Mouse (Mus musculus) forebrain, embryonic 16.5 days (tissue): ENCODE measurements around the gene Scgb1c1. TPM values are rescaled to one million over a fixed set of nuclear protein-coding genes. Genes with fewer than 3 reads are reported as not detected.

Experiments
- ATAC-seq: fragments of 200-750 bp; cut with Nextera tagmentation; 2 replicates; pipeline ENCODE4 v1.8.0; 2017; ENCODE audit warnings: mild to moderate bottlenecking, moderate library complexity
- H3K27ac ChIP-seq: fragments of 300-500 bp; sonication (generic); 2 replicates; pipeline ENCODE4 v1.5.1; 2014; ENCODE audit warnings: low read length, control low read depth
- H3K27me3 ChIP-seq: fragments of 300-500 bp; sonication (generic); replicated peaks from 2 replicates; pipeline ENCODE4 v1.6.1; 2014; ENCODE audit warnings: low read length; ENCODE audit not compliant: control insufficient read depth, insufficient read depth
- H3K36me3 ChIP-seq: fragments of 300-500 bp; sonication (generic); 2 replicates; pipeline ENCODE4 v1.6.1; 2014; ENCODE audit not compliant: control insufficient read depth, insufficient read depth
- H3K4me1 ChIP-seq: fragments of 300-500 bp; sonication (generic); replicated peaks from 2 replicates; pipeline ENCODE4 v1.6.1; 2014; ENCODE audit warnings: low read length; ENCODE audit not compliant: control insufficient read depth, insufficient read depth
- H3K4me2 ChIP-seq: fragments of 300-500 bp; sonication (generic); 2 replicates; pipeline ENCODE4 v1.6.1; 2014; ENCODE audit warnings: mild to moderate bottlenecking, low read length, control low read depth
- H3K4me3 ChIP-seq: fragments of 300-500 bp; sonication (generic); replicated peaks from 2 replicates; pipeline ENCODE4 v1.5.1; 2014; ENCODE audit warnings: mild to moderate bottlenecking, low read length, control low read depth
- H3K9ac ChIP-seq: fragments of 300-500 bp; sonication (generic); replicated peaks from 2 replicates; pipeline ENCODE4 v1.6.1; 2014; ENCODE audit warnings: low read depth, low read length, control low read depth
- H3K9me3 ChIP-seq: fragments of 300-500 bp; sonication (generic); 2 replicates; pipeline ENCODE4 v1.6.1; 2016; ENCODE audit warnings: low read length; ENCODE audit not compliant: control insufficient read depth
- WGBS: fragments of 180-500 bp; shearing (Covaris S2); extraction: QIAGEN DNeasy Blood & Tissue Kit; methylation state at CpG from one replicate; pipeline ENCODE4 v1.1.7; 2014; 5-methylcytosine and 5-hydroxymethylcytosine counted together
- polyA plus RNA-seq: library from polyadenylated mRNA; unstranded; fragments of >200 nt; fragmentation: Nextera tagmentation; extraction: Ambion mirVana; gene quantifications from 2 replicates; pipeline ENCODE4 v1.2.1, GENCODE M21; 2015

Scgb1c1 gene
- polyA plus RNA-seq, 1 experiment from 2014 or later: not detected

- H3K27ac ChIP-seq: no peak overlapping the region
- H3K4me3 ChIP-seq: no peak overlapping the region
- no peak overlapping the region for H3K4me2 ChIP-seq
- ATAC-seq: no peak
- H3K4me1 ChIP-seq: peaks cover 13% of the 10 kb centered on the region
- WGBS: 92% methylated on average over 4 of the region's 4 CpGs
- no peaks in the 10 kb centered on the region for H3K27me3 ChIP-seq
- H3K36me3 ChIP-seq: peaks cover 18% of the 10 kb centered on the region
- no peak overlapping the region for H3K9ac ChIP-seq
- H3K9me3 ChIP-seq: no peaks in the 10 kb centered on the region
These were observed 6.6 kb downstream of the Scgb1c1 start for GRCm38 (mm10) chr7:140851916-140852315.

GRCm38 (mm10) chr7:140853386-140853785 lies 8.0 kb downstream of the Scgb1c1 start:
- H3K4me1 ChIP-seq: peaks cover 17% of the 10 kb centered on the region
- H3K36me3 ChIP-seq: peaks cover 18% of the 10 kb centered on the region
- no peaks in the 10 kb centered on the region for H3K27me3 ChIP-seq
- H3K4me3 ChIP-seq: no peak overlapping the region
- H3K27ac ChIP-seq: no peak overlapping the region
- no peak for ATAC-seq
- no peak overlapping the region for H3K9ac ChIP-seq
- H3K4me2 ChIP-seq: no peak overlapping the region
- 86% methylated on average over 9 of the region's 9 CpGs for whole genome bisulfite sequencing
- no peaks in the 10 kb centered on the region for H3K9me3 ChIP-seq

GRCm38 (mm10) chr7:140854483-140854882 lies 9.1 kb downstream of the Scgb1c1 start:
- Histone ChIP-seq H3K9me3 (no peaks in the 10 kb centered on the region), H3K27ac (no peak overlapping the region), H3K36me3 (peaks cover 18% of the 10 kb centered on the region), H3K27me3 (no peaks in the 10 kb centered on the region), H3K4me2 (no peak overlapping the region), H3K4me3 (no peak overlapping the region), H3K9ac (no peak overlapping the region), H3K4me1 (peaks cover 28% of the 10 kb centered on the region)
- WGBS: 94% methylated on average over 18 of the region's 18 CpGs
- no peak for ATAC-seq

GRCm38 (mm10) chr7:140855181-140855580 lies 9.8 kb downstream of the Scgb1c1 start:
- peaks cover 22% of the 10 kb centered on the region for H3K36me3 ChIP-seq
- peaks cover 31% of the 10 kb centered on the region for H3K4me1 ChIP-seq
- no peak for ATAC-seq
- H3K27me3 ChIP-seq: no peaks in the 10 kb centered on the region
- H3K9ac ChIP-seq: peak overlapping the region; percentile 88
- 78% methylated on average over 9 of the region's 9 CpGs for WGBS
- H3K4me3 ChIP-seq: peak overlapping the region; percentile 87
- peak overlapping the region; percentile 95 for H3K4me2 ChIP-seq
- H3K27ac ChIP-seq: no peak overlapping the region
- H3K9me3 ChIP-seq: no peaks in the 10 kb centered on the region

GRCm38 (mm10) chr7:140855860-140856784 lies 10.8 kb downstream of the Scgb1c1 start, which contains the start of gene Gm45785:
Gene Gm45785 (minus strand): TSS chr7:140856331.
- Histone ChIP-seq H3K27ac (peak within 1 kb of the TSS; percentile 93), H3K9me3 (no peaks in the 10 kb centered on the region), H3K4me1 (peaks cover 31% of the 10 kb centered on the region), H3K9ac (peak within 1 kb of the TSS; percentile 88), H3K36me3 (peaks cover 27% of the 10 kb centered on the region), H3K4me3 (peak within 1 kb of the TSS; percentile 87), H3K27me3 (no peaks in the 10 kb centered on the region), H3K4me2 (peak within 1 kb of the TSS; percentile 95)
- WGBS: 1% methylated on average over 51 of the region's 51 CpGs
- ATAC-seq: peak; percentile 77

- H3K36me3 ChIP-seq: peaks cover 30% of the 10 kb centered on the region
- ATAC-seq: peak; percentile 82
- peak within 1 kb of the TSS; percentile 95 for H3K4me2 ChIP-seq
- peaks cover 31% of the 10 kb centered on the region for H3K4me1 ChIP-seq
- H3K9ac ChIP-seq: peak within 1 kb of the TSS; percentile 88
- H3K27me3 ChIP-seq: no peaks in the 10 kb centered on the region
- under 1% methylated on average over 49 of the region's 50 CpGs for WGBS
- peak within 1 kb of the TSS; percentile 87 for H3K4me3 ChIP-seq
- no peaks in the 10 kb centered on the region for H3K9me3 ChIP-seq
- H3K27ac ChIP-seq: peak within 1 kb of the TSS; percentile 93
These were observed 11.6 kb downstream of the Scgb1c1 start, which contains the start of gene Ric8a for GRCm38 (mm10) chr7:140856785-140857549. Gene Ric8a (plus strand): TSS chr7:140856957.

- Histone ChIP-seq H3K9ac (peak within 1 kb of the TSS; percentile 88), H3K27me3 (no peaks in the 10 kb centered on the region), H3K4me3 (peak within 1 kb of the TSS; percentile 87), H3K4me2 (peak within 1 kb of the TSS; percentile 95), H3K36me3 (peaks cover 30% of the 10 kb centered on the region), H3K27ac (peak within 1 kb of the TSS; percentile 93), H3K9me3 (no peaks in the 10 kb centered on the region), H3K4me1 (peaks cover 31% of the 10 kb centered on the region)
- WGBS: 36% methylated on average over 40 of the region's 40 CpGs
- peak; percentile 26 for ATAC-seq
These were observed 12.5 kb downstream of the Scgb1c1 start, which contains the start of gene Bet1l for GRCm38 (mm10) chr7:140857550-140858505. Gene Bet1l (minus strand): TSS chr7:140857577.

- no peak overlapping the region for H3K27ac ChIP-seq
- H3K36me3 ChIP-seq: peaks cover 30% of the 10 kb centered on the region
- H3K4me3 ChIP-seq: peak overlapping the region; percentile 87
- peaks cover 31% of the 10 kb centered on the region for H3K4me1 ChIP-seq
- peak overlapping the region; percentile 95 for H3K4me2 ChIP-seq
- 96% methylated on average over 8 of the region's 8 CpGs for WGBS
- H3K9ac ChIP-seq: peak overlapping the region; percentile 25
- no peaks in the 10 kb centered on the region for H3K27me3 ChIP-seq
- ATAC-seq: no peak
- no peaks in the 10 kb centered on the region for H3K9me3 ChIP-seq
These were observed 13.4 kb downstream of the Scgb1c1 start for GRCm38 (mm10) chr7:140858746-140859145.
